Mouse (Mus musculus) CH12.LX (cell line): ENCODE data around the gene Ppp1r27. TPM values are rescaled to one million over a fixed set of nuclear protein-coding genes. Genes with fewer than 3 reads are reported as not detected.

ENCODE experiments used
- DNase-seq: peaks from one replicate; pipeline ENCODE4 v3.0.0-alpha.2; 2013; ENCODE audit errors: extremely low read depth
- H3K27ac ChIP-seq: 2 replicates; pipeline ENCODE4 v1.5.1; 2012; ENCODE audit warnings: low read depth, mild to moderate bottlenecking, control low read depth, moderate library complexity; ENCODE audit not compliant: insufficient read depth
- H3K27me3 ChIP-seq: replicated peaks from 2 replicates; pipeline ENCODE3; 2012; ENCODE audit warnings: inconsistent platforms
- H3K36me3 ChIP-seq, 2 experiments: replicated peaks in 1 of 2; 2 replicates each; pipeline versions ENCODE3 to v1.6.1; 2012; ENCODE audit warnings: inconsistent platforms in 1 of 2, low read length in 1 of 2, mild to moderate bottlenecking in 1 of 2, mixed read lengths in 1 of 2, moderate library complexity in 1 of 2; ENCODE audit not compliant: control insufficient read depth in 1 of 2, insufficient read depth in 1 of 2
- H3K4me1 ChIP-seq, 2 experiments: 2 replicates each; pipeline ENCODE4 v1.6.1; 2012; ENCODE audit warnings: inconsistent platforms in 1 of 2, moderate library complexity in 1 of 2; ENCODE audit not compliant: insufficient read depth in 2 of 2, control insufficient read depth in 1 of 2
- H3K4me2 ChIP-seq: 2 replicates; pipeline ENCODE4 v1.6.1; 2012; ENCODE audit warnings: low read depth, mild to moderate bottlenecking, control low read depth; ENCODE audit not compliant: poor library complexity, insufficient read depth, severe bottlenecking
- H3K4me3 ChIP-seq, 3 experiments: fragments of 150-350 bp in 1 of 3; sonication (generic) in 1 of 3; replicated peaks in 1 of 3; 2 replicates each; pipeline versions ENCODE3 to v1.5.1; 2011 to 2012; ENCODE audit warnings: low read depth in 2 of 3, low read length in 2 of 3, mild to moderate bottlenecking in 2 of 3, moderate library complexity in 2 of 3, control low read depth in 1 of 3, improper control_type of control experiment in 1 of 3, inconsistent platforms in 1 of 3, mixed read lengths in 1 of 3; ENCODE audit not compliant: poor library complexity in 1 of 3
- H3K79me2 ChIP-seq: replicated peaks from 2 replicates; pipeline ENCODE4 v1.6.1; 2012; ENCODE audit warnings: mild to moderate bottlenecking, moderate library complexity; ENCODE audit not compliant: control insufficient read depth, poor library complexity, insufficient read depth, severe bottlenecking; ENCODE audit errors: extremely low read depth
- H3K9ac ChIP-seq: 2 replicates; pipeline ENCODE4 v1.6.1; 2012; ENCODE audit warnings: low read depth, mild to moderate bottlenecking, control low read depth, moderate library complexity; ENCODE audit not compliant: insufficient read depth
- H3K9me3 ChIP-seq: replicated peaks from 2 replicates; pipeline ENCODE3; 2012; ENCODE audit warnings: low read length, inconsistent platforms, mixed read lengths
- BHLHE40 ChIP-seq: IDR thresholded peaks from 2 replicates; pipeline ENCODE4 v1.6.1; 2011; ENCODE audit warnings: mild to moderate bottlenecking, low read depth, low read length, improper control_type of control experiment
- CHD1 ChIP-seq: IDR thresholded peaks from 2 replicates; pipeline ENCODE4 v1.6.1; 2012; ENCODE audit warnings: low read depth, low read length, improper control_type of control experiment, inconsistent platforms
- ELF1 ChIP-seq: IDR thresholded peaks from 2 replicates; pipeline ENCODE4 v1.6.1; 2014; ENCODE audit warnings: low read depth, mild to moderate bottlenecking, inconsistent platforms, low read length, improper control_type of control experiment
- EP300 ChIP-seq: IDR thresholded peaks from 2 replicates; pipeline ENCODE4 v1.6.1; 2011; ENCODE audit warnings: low read length, improper control_type of control experiment
- GABPA ChIP-seq: IDR thresholded peaks from 2 replicates; pipeline ENCODE4 v1.6.1; 2012; ENCODE audit warnings: low read depth, low read length, improper control_type of control experiment, inconsistent platforms; ENCODE audit not compliant: insufficient replicate concordance
- HCFC1 ChIP-seq: IDR thresholded peaks from 2 replicates; pipeline ENCODE4 v1.6.1; 2012; ENCODE audit warnings: low read depth, mild to moderate bottlenecking, inconsistent platforms, low read length, improper control_type of control experiment
- IRF4 ChIP-seq: IDR thresholded peaks from 2 replicates; pipeline ENCODE4 v1.6.1; 2014; ENCODE audit warnings: low read depth, mild to moderate bottlenecking, inconsistent platforms, low read length, improper control_type of control experiment
- JUN ChIP-seq: IDR thresholded peaks from 2 replicates; pipeline ENCODE4 v1.6.1; 2011; ENCODE audit warnings: low read depth, mild to moderate bottlenecking, low read length, improper control_type of control experiment, moderate library complexity; ENCODE audit not compliant: insufficient read depth
- JUND ChIP-seq: conservative IDR thresholded peaks from 2 replicates; pipeline ENCODE4 v1.6.1; 2011; ENCODE audit warnings: low read depth, low read length, improper control_type of control experiment
- KAT2A ChIP-seq: IDR thresholded peaks from 2 replicates; pipeline ENCODE4 v1.6.1; 2012; ENCODE audit warnings: low read length, improper control_type of control experiment, inconsistent platforms; ENCODE audit not compliant: insufficient replicate concordance
- MAFK ChIP-seq: IDR thresholded peaks from 2 replicates; pipeline ENCODE4 v1.6.1; 2011; ENCODE audit warnings: low read length, improper control_type of control experiment; ENCODE audit not compliant: insufficient replicate concordance
- MAZ ChIP-seq: IDR thresholded peaks from 2 replicates; pipeline ENCODE4 v1.6.1; 2012; ENCODE audit warnings: low read depth, mild to moderate bottlenecking, inconsistent platforms, low read length, improper control_type of control experiment, moderate library complexity
- MEF2A ChIP-seq: IDR thresholded peaks from 2 replicates; pipeline ENCODE4 v1.6.1; 2014; ENCODE audit warnings: low read depth, mild to moderate bottlenecking, inconsistent platforms, low read length, improper control_type of control experiment, borderline replicate concordance
- MXI1 ChIP-seq: IDR thresholded peaks from 2 replicates; pipeline ENCODE4 v1.6.1; 2011; ENCODE audit warnings: mild to moderate bottlenecking, low read depth, low read length, improper control_type of control experiment
- NELFE ChIP-seq: IDR thresholded peaks from 2 replicates; pipeline ENCODE4 v1.6.1; 2011; ENCODE audit warnings: low read depth, low read length, improper control_type of control experiment
- NRF1 ChIP-seq: IDR thresholded peaks from 2 replicates; pipeline ENCODE4 v1.6.1; 2014; ENCODE audit warnings: low read depth, mild to moderate bottlenecking, inconsistent platforms, low read length, improper control_type of control experiment, moderate library complexity
- PAX5 ChIP-seq: IDR thresholded peaks from 2 replicates; pipeline ENCODE4 v1.6.1; 2012; ENCODE audit warnings: low read length, inconsistent platforms, mixed read lengths
- POLR2AphosphoS2 ChIP-seq: IDR thresholded peaks from 2 replicates; pipeline ENCODE4 v1.6.1; 2011; ENCODE audit warnings: low read depth, low read length, improper control_type of control experiment
- RAD21 ChIP-seq: IDR thresholded peaks from 2 replicates; pipeline ENCODE4 v1.6.1; 2011; ENCODE audit warnings: low read depth, mild to moderate bottlenecking, low read length, improper control_type of control experiment, moderate library complexity
- SIN3A ChIP-seq: IDR thresholded peaks from 2 replicates; pipeline ENCODE4 v1.6.1; 2012; ENCODE audit warnings: low read length, improper control_type of control experiment, inconsistent platforms
- UBTF ChIP-seq: IDR thresholded peaks from 2 replicates; pipeline ENCODE4 v1.6.1; 2012; ENCODE audit warnings: low read depth, mild to moderate bottlenecking, inconsistent platforms, low read length, improper control_type of control experiment, moderate library complexity
- USF1 ChIP-seq: IDR thresholded peaks from 2 replicates; pipeline ENCODE4 v1.6.1; 2014; ENCODE audit warnings: low read depth, mild to moderate bottlenecking, inconsistent platforms, low read length, improper control_type of control experiment
- ZC3H11A ChIP-seq: IDR thresholded peaks from 2 replicates; pipeline ENCODE4 v1.6.1; 2012; ENCODE audit warnings: low read depth, mild to moderate bottlenecking, inconsistent platforms, low read length, improper control_type of control experiment
- dilution Hi-C: fragments of 300-500 bp; cut with MboI; formaldehyde crosslinking; loops from 2 replicates; pipeline ENCODE4 v1.14.3; 2020; ENCODE audit warnings: low sequenced_read_pairs; ENCODE audit not compliant: extremely low pct_unique_long_range_greater_than_20kb, extremely low pct_ligation_motif_present
- in situ Hi-C: fragments of 300-500 bp; cut with MboI; formaldehyde crosslinking; loops from 3 replicates; pipeline ENCODE4 v1.14.3; 2019; ENCODE audit warnings: low sequenced_read_pairs, low pct_ligation_motif_present, low pct_unique_long_range_greater_than_20kb, mixed read lengths
- polyA plus RNA-seq: library from polyadenylated mRNA; unstranded; fragments of >175 nt; gene quantifications from 2 replicates; pipeline ENCODE4 v1.2.1, GENCODE M21; 2012; ENCODE audit warnings: low read depth; ENCODE audit not compliant: insufficient read length
- total RNA-seq, 2 experiments: library from RNA; depleted of rRNA; stranded (reverse); fragments of 300-350 nt in 1 of 2; fragments of >200 nt in 1 of 2; gene quantifications; 2 replicates each; pipeline ENCODE4 v1.2.3; 2012 to 2014

Ppp1r27 gene
- total and polyA plus RNA-seq, 3 experiments, result not detected

DNA sequence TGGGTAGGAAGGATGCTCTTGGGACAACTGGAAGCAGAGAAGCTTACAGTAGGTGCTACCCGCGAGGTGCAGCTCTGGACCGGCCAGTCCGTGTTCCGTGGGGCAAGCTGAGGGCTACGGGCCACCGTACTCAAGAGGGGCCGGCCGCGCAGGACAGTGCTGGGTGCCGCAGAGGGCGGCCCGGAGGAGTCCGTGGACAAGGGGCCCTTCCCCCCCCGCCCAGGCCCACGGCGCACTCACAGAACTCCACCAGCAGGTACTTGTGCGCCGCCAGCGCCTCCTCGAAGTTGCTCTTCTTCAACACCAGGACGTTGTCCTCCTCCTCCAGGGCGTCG lies 21.5 kb upstream of the Ppp1r27 start:
- no peak for DNase-seq
- peaks cover 4 to 50% of the 10 kb centered on the region in 2 experiments for H3K4me1 ChIP-seq
- H3K27me3 ChIP-seq, result no peaks in the 10 kb centered on the region
- H3K27ac ChIP-seq, result peak overlapping the region; percentile 55
- peak overlapping the region; percentile 79 for H3K4me2 ChIP-seq
- H3K36me3 ChIP-seq, result peaks cover 36 to 48% of the 10 kb centered on the region in 2 experiments
- in situ Hi-C loops (no loop called here), dilution Hi-C loops (no loop called here)
- H3K4me3 ChIP-seq, result peak overlapping the region; percentile 81 to 93 (median 91)
- H3K9ac ChIP-seq, result peak overlapping the region; percentile 78
- TF ChIP-seq EP300, result no peak
- TF ChIP-seq BHLHE40, result no peak
- no peak for TF ChIP-seq USF1
- no peak for TF ChIP-seq ELF1
- no peak for TF ChIP-seq POLR2AphosphoS2
- no peak for TF ChIP-seq PAX5
- TF ChIP-seq GABPA, result no peak
- no peak for TF ChIP-seq HCFC1
- no peak; the same call in 1 of the 2 replicates for TF ChIP-seq MXI1
- TF ChIP-seq RAD21, result no peak
- no peak for TF ChIP-seq NRF1
- TF ChIP-seq NELFE, result no peak
- no peak for TF ChIP-seq MAZ
- TF ChIP-seq JUND, result no peak
- TF ChIP-seq IRF4, result no peak
- TF ChIP-seq UBTF, result no peak; the same call in 1 of the 2 replicates
- TF ChIP-seq CHD1, result no peak
- no peak for TF ChIP-seq JUN
- peaks cover 41% of the 10 kb centered on the region for H3K79me2 ChIP-seq
- H3K9me3 ChIP-seq, result no peaks in the 10 kb centered on the region

DNA sequence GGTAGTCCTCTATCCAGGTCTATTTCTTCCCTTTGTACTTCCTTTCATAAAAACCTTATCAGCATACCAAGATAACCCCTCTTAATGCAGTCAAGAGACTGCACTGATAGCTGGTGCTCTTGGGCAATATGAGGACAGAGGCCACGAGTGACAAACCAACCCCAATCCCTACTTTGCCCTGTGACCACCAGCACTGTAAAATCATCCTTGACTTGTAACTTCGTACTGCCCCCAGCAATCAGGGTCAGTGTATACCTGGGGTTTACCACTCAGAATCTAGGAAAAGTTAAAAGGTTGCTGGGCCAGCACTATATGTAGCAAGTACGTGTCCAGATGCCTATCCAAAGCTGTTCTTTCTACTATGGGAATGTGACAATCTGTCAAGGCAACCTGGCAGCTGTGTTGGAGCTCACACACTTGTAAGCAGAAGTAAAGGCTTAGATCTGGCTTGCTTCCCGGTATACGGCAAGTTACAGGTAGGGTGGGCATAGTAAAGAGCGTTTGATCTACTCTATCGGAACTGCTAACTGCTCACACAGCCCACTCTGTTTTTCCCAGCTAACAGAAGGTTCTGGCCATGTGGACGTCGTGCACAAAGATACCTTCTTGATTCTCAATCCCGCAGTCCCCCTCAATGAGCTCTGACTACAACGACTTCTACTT lies 21.0 kb upstream of the Ppp1r27 start:
- dilution Hi-C loops (no loop called here), in situ Hi-C loops (no loop called here)
- H3K9ac ChIP-seq, result peak overlapping the region; percentile 78
- peak overlapping the region; percentile 81 to 93 (median 91) for H3K4me3 ChIP-seq
- DNase-seq, result no peak
- peaks cover 36 to 48% of the 10 kb centered on the region in 2 experiments for H3K36me3 ChIP-seq
- H3K27ac ChIP-seq, result peak overlapping the region; percentile 55
- peaks cover 4 to 46% of the 10 kb centered on the region in 2 experiments for H3K4me1 ChIP-seq
- peak overlapping the region; percentile 79 for H3K4me2 ChIP-seq
- no peaks in the 10 kb centered on the region for H3K27me3 ChIP-seq
- peaks cover 46% of the 10 kb centered on the region for H3K79me2 ChIP-seq
- no peaks in the 10 kb centered on the region for H3K9me3 ChIP-seq
- peak; percentile 28; the same call in 1 of the 2 replicates for TF ChIP-seq SIN3A
- TF ChIP-seq UBTF, result 0 out of 2 replicates have a peak, but pooled peaks have one; percentile 13
- TF ChIP-seq MEF2A, result no peak
- no peak for TF ChIP-seq KAT2A
- no peak for TF ChIP-seq MAFK
- TF ChIP-seq ZC3H11A, result no peak
